In genomic region chr17:73626912-73627311, GRCm38 (mm10) we compare ENCODE assay signal across 24 mouse cellular contexts.
"Had no signal": no experiment of that assay in that cellular context is flagged by ENCODE, and none has a peak within 500 bp of the region (broad histone marks: within the 10 kb centered on the region; RNA-seq: fewer than 3 reads in every experiment).

No protein-coding gene starts in this region.

- H3K9me3 ChIP-seq: intestine, embryonic 15.5 days; kidney, embryonic 15.5 days; limb, embryonic 10.5 days; limb, embryonic 13.5 days; liver, embryonic 13.5 days; megakaryocyte, embryonic 14.5 days; midbrain, embryonic 10.5 days; neural tube, embryonic 12.5 days; neural tube, embryonic 15.5 days had no signal

- H3K4me1 ChIP-seq: intestine, embryonic 15.5 days; limb, embryonic 10.5 days; liver, embryonic 13.5 days; megakaryocyte, embryonic 14.5 days; midbrain, embryonic 10.5 days; neural tube, embryonic 12.5 days had no signal

- DNase-seq: kidney, adult 11 months; kidney, adult 8-10 months; kidney, postnatal 10 days; kidney, postnatal 36 days; liver, embryonic 13.5 days; lung, embryonic 14.5 days; midbrain, embryonic 14.5 days; right cerebral cortex, adult 18-20 months; right cerebral cortex, postnatal 14 days; right cerebral cortex, postnatal 4 days; thymus, adult 2 months; thymus, postnatal 14 days; thymus, postnatal 4 days had no signal

- ATAC-seq: intestine, embryonic 15.5 days; lung, postnatal 0 days had no signal

- H3K4me3 ChIP-seq: intestine, embryonic 15.5 days; kidney, embryonic 15.5 days; layer of hippocampus, adult 2 months; limb, embryonic 10.5 days; limb, embryonic 13.5 days; liver, embryonic 13.5 days; megakaryocyte, embryonic 14.5 days; midbrain, embryonic 10.5 days; neural tube, embryonic 12.5 days; neural tube, embryonic 15.5 days had no signal

- H3K27ac ChIP-seq: intestine, embryonic 15.5 days; layer of hippocampus, adult 2 months; limb, embryonic 10.5 days; limb, embryonic 13.5 days; liver, embryonic 13.5 days; midbrain, embryonic 10.5 days; neural tube, embryonic 12.5 days; neural tube, embryonic 15.5 days; stomach, postnatal 0 days had no signal

- H3K4me2 ChIP-seq: intestine, embryonic 15.5 days; kidney, embryonic 15.5 days; limb, embryonic 13.5 days; liver, embryonic 13.5 days; lung, embryonic 14.5 days; neural tube, embryonic 12.5 days; neural tube, embryonic 15.5 days had no signal

- H3K9ac ChIP-seq: intestine, embryonic 15.5 days; kidney, embryonic 15.5 days; limb, embryonic 13.5 days; liver, embryonic 13.5 days; lung, embryonic 14.5 days; neural tube, embryonic 12.5 days; neural tube, embryonic 15.5 days had no signal

- H3K27me3 ChIP-seq: intestine, embryonic 15.5 days; kidney, embryonic 15.5 days; liver, embryonic 13.5 days; megakaryocyte, embryonic 14.5 days; neural tube, embryonic 12.5 days; neural tube, embryonic 15.5 days had no signal

- H3K36me3 ChIP-seq: intestine, embryonic 15.5 days; kidney, embryonic 15.5 days; limb, embryonic 10.5 days; limb, embryonic 13.5 days; liver, embryonic 13.5 days; midbrain, embryonic 10.5 days; neural tube, embryonic 12.5 days; neural tube, embryonic 15.5 days had no signal
